Mouse (Mus musculus) lung, adult 2 months (tissue): ENCODE measurements at regions not wholly inside any gene's neighbourhood (a gene's known extent, or its start where the extent isn't known, plus 50 kb on each side); places are given as distances from the start of the nearest gene placed in this dataset.

Source experiments
- DNase-seq: peaks from one replicate; pipeline ENCODE4 v3.0.0; 2022
- H3K4me1 ChIP-seq: fragments of 200-500 bp; 2 replicates; pipeline ENCODE4 v1.6.1; 2011; ENCODE audit warnings: low read length; ENCODE audit not compliant: control insufficient read depth, insufficient read depth
- H3K4me3 ChIP-seq: fragments of 200-500 bp; replicated peaks from 2 replicates; pipeline ENCODE3; 2011; ENCODE audit warnings: low read depth, mild to moderate bottlenecking, control low read depth, low read length; ENCODE audit errors: extremely low read depth
- CTCF ChIP-seq: fragments of 200-500 bp; IDR thresholded peaks from 2 replicates; pipeline ENCODE4 v1.5.1; 2011; ENCODE audit warnings: mild to moderate bottlenecking, low read length, control low read depth; ENCODE audit not compliant: insufficient read depth
- POLR2A ChIP-seq: fragments of 200-500 bp; IDR thresholded peaks from 2 replicates; pipeline ENCODE4 v1.6.1; 2011; ENCODE audit warnings: low read depth, mild to moderate bottlenecking, control low read depth, low read length, borderline replicate concordance; ENCODE audit errors: extremely low read depth
- WGBS: fragments of 180-500 bp; shearing (Covaris S2); methylation state at CpG from one replicate; pipeline ENCODE4 v1.1.7; 2018; 5-methylcytosine and 5-hydroxymethylcytosine counted together

- no peak for DNase-seq
- TF ChIP-seq CTCF (no peak), POLR2A (no peak)
- Histone ChIP-seq H3K4me3 (no peak overlapping the region), H3K4me1 (no peaks in the 10 kb centered on the region; the same call in 1 of the 2 replicates)
- 83% methylated on average over 7 of the region's 7 CpGs for WGBS
Observed at GRCm38 (mm10) chr5:64714710-64715109, 88.5 kb upstream of the Klf3 start.

- TF ChIP-seq POLR2A: no peak
- no peak for TF ChIP-seq CTCF
- 69% methylated on average over 4 of the region's 4 CpGs for WGBS
- DNase-seq: no peak
- no peaks in the 10 kb centered on the region; the same call in 1 of the 2 replicates for H3K4me1 ChIP-seq
- H3K4me3 ChIP-seq: no peak overlapping the region
Observed at GRCm38 (mm10) chr5:64716551-64716950, 86.6 kb upstream of the Klf3 start.

GRCm38 (mm10) chr5:64722211-64722610, 81.0 kb upstream of the Klf3 start:
- no peak for DNase-seq
- TF ChIP-seq CTCF: no peak
- TF ChIP-seq POLR2A: no peak
- Histone ChIP-seq H3K4me1 (no peaks in the 10 kb centered on the region; the same call in 1 of the 2 replicates), H3K4me3 (no peak overlapping the region)

GRCm38 (mm10) chr5:64727847-64728246, 75.3 kb upstream of the Klf3 start:
- no peak for DNase-seq
- H3K4me1 ChIP-seq: peaks cover 3% of the 10 kb centered on the region; the same call in 1 of the 2 replicates
- no peak for TF ChIP-seq POLR2A
- no peak for TF ChIP-seq CTCF
- WGBS: 87% methylated on average over 2 of the region's 2 CpGs
- H3K4me3 ChIP-seq: no peak overlapping the region

- WGBS: 90% methylated on average over 3 of the region's 3 CpGs
Observed at GRCm38 (mm10) chr5:64732356-64732755, 70.8 kb upstream of the Klf3 start.

GRCm38 (mm10) chr5:64736985-64737384, 66.2 kb upstream of the Klf3 start:
- no peak for TF ChIP-seq CTCF
- TF ChIP-seq POLR2A: no peak
- no peak overlapping the region for H3K4me3 ChIP-seq
- DNase-seq: no peak
- H3K4me1 ChIP-seq: peaks cover 2% of the 10 kb centered on the region; the same call in 1 of the 2 replicates

More at GRCm38 (mm10) chr5:64732356-64732755, 70.8 kb upstream of the Klf3 start:
- TF ChIP-seq CTCF (no peak), POLR2A (no peak)
- DNase-seq: no peak
- Histone ChIP-seq H3K4me3 (no peak overlapping the region), H3K4me1 (peaks cover 3% of the 10 kb centered on the region; the same call in 1 of the 2 replicates)

GRCm38 (mm10) chr5:64738096-64738780, 65.0 kb upstream of the Klf3 start:
- 52% methylated on average over 11 of the region's 11 CpGs for WGBS
- no peak for TF ChIP-seq CTCF
- TF ChIP-seq POLR2A: no peak
- Histone ChIP-seq H3K4me3 (no peak overlapping the region), H3K4me1 (peaks cover 2% of the 10 kb centered on the region; the same call in 1 of the 2 replicates)
- no peak for DNase-seq

- peaks cover 2% of the 10 kb centered on the region; the same call in 1 of the 2 replicates for H3K4me1 ChIP-seq
- WGBS: 46% methylated on average over 10 of the region's 10 CpGs
- TF ChIP-seq CTCF (no peak), POLR2A (no peak)
- no peak for DNase-seq
- no peak overlapping the region for H3K4me3 ChIP-seq
Observed at GRCm38 (mm10) chr5:64738781-64739310, 64.3 kb upstream of the Klf3 start.

GRCm38 (mm10) chr5:64739311-64740261, 63.6 kb upstream of the Klf3 start:
- peak; percentile 13 for DNase-seq
- TF ChIP-seq POLR2A (no peak), CTCF (no peak)
- Histone ChIP-seq H3K4me1 (peaks cover 2% of the 10 kb centered on the region; the same call in 1 of the 2 replicates), H3K4me3 (no peak overlapping the region)
- 30% methylated on average over 15 of the region's 15 CpGs for WGBS
